Mouse (Mus musculus) forebrain, embryonic 16.5 days (tissue): ENCODE measurements around the gene Gm8237. TPM values are rescaled to one million over a fixed set of nuclear protein-coding genes. Genes with fewer than 3 reads are reported as not detected.

Source experiments
- polyA plus RNA-seq: library from polyadenylated mRNA; unstranded; fragments of >200 nt; fragmentation: Nextera tagmentation; extraction: Ambion mirVana; gene quantifications from 2 replicates; pipeline ENCODE4 v1.2.1, GENCODE M21; 2015

Gene Gm8237
- polyA plus RNA-seq, 1 experiment from 2014 or later = 0.70 TPM

Other genes starting within 250 kb of the Gm8237 start
- not detected in 2 replicates for gene Gm8265, start 247.4 kb downstream of the Gm8237 start, polyA plus RNA-seq
- not detected in 2 replicates for gene Gm9603, start 192.9 kb downstream of the Gm8237 start, polyA plus RNA-seq
- 0.62 TPM in 1 of 2 replicates, not detected in the other for gene Gm3373, start 138.8 kb downstream of the Gm8237 start, polyA plus RNA-seq
- gene Gm3383, start 72.4 kb downstream of the Gm8237 start, polyA plus RNA-seq = 2.6 and 7.0 TPM in 2 replicates
- not detected in 2 replicates for gene Gm3424, start 50.1 kb downstream of the Gm8237 start, polyA plus RNA-seq
- 2.1 and 2.2 TPM in 2 replicates for gene Gm3248, start 81.4 kb upstream of the Gm8237 start, polyA plus RNA-seq
- not detected in 2 replicates for gene Gm3453, start 98.8 kb upstream of the Gm8237 start, polyA plus RNA-seq
- not detected in 2 replicates for gene Gm6337, start 177.9 kb upstream of the Gm8237 start, polyA plus RNA-seq
- 3.7 and 4.0 TPM in 2 replicates for gene Gm8206, start 213.6 kb upstream of the Gm8237 start, polyA plus RNA-seq
- gene Gm3468, start 228.3 kb upstream of the Gm8237 start, polyA plus RNA-seq = 3.3 and 3.6 TPM in 2 replicates
- gene Gm3476, start 245.4 kb upstream of the Gm8237 start, polyA plus RNA-seq = not detected in 2 replicates